Mouse (Mus musculus) midbrain, embryonic 12.5 days (tissue): Measurements from ENCODE around the gene Ptprg. TPM values are rescaled to one million over a fixed set of nuclear protein-coding genes. Genes with fewer than 3 reads are reported as not detected.
"Not testable (repeated sequence)": the region's sequence is repeated elsewhere in the genome, so short reads cannot be mapped to it uniquely, and the experiment has no call there.

Experiments
- ATAC-seq: fragments of 200-750 bp; cut with Nextera tagmentation; 2 replicates; pipeline ENCODE4 v1.8.0; 2017; ENCODE audit warnings: low read depth, moderate TSS enrichment, moderate library complexity; ENCODE audit not compliant: low FRiP score
- H3K27ac ChIP-seq: fragments of 300-500 bp; sonication (generic); replicated peaks from 2 replicates; pipeline ENCODE4 v1.5.1; 2016; ENCODE audit warnings: mild to moderate bottlenecking
- H3K27me3 ChIP-seq: fragments of 300-500 bp; sonication (generic); 2 replicates; pipeline ENCODE4 v1.6.1; 2016; ENCODE audit warnings: mild to moderate bottlenecking
- H3K36me3 ChIP-seq: fragments of 300-500 bp; sonication (generic); 2 replicates; pipeline ENCODE4 v1.6.1; 2016
- H3K4me1 ChIP-seq: fragments of 300-500 bp; sonication (generic); 2 replicates; pipeline ENCODE4 v1.6.1; 2016
- H3K4me2 ChIP-seq: fragments of 300-500 bp; sonication (generic); replicated peaks from 2 replicates; pipeline ENCODE4 v1.6.1; 2016; ENCODE audit warnings: mild to moderate bottlenecking, moderate library complexity
- H3K4me3 ChIP-seq: fragments of 300-500 bp; sonication (generic); 2 replicates; pipeline ENCODE4 v1.5.1; 2016; ENCODE audit warnings: mild to moderate bottlenecking
- H3K9ac ChIP-seq: fragments of 300-500 bp; sonication (generic); replicated peaks from 2 replicates; pipeline ENCODE4 v1.6.1; 2016; ENCODE audit warnings: mild to moderate bottlenecking, moderate library complexity
- H3K9me3 ChIP-seq: fragments of 300-500 bp; sonication (generic); 2 replicates; pipeline ENCODE4 v1.6.1; 2016; ENCODE audit warnings: mild to moderate bottlenecking
- WGBS: fragments of 180-500 bp; shearing (Covaris S2); methylation state at CpG from one replicate; pipeline ENCODE4 v1.1.7; 2016; 5-methylcytosine and 5-hydroxymethylcytosine counted together
- polyA plus RNA-seq: library from polyadenylated mRNA; unstranded; fragments of >200 nt; fragmentation: Nextera tagmentation; extraction: Ambion mirVana; gene quantifications from 2 replicates; pipeline ENCODE4 v1.2.1, GENCODE M21; 2016

Ptprg gene
- polyA plus RNA-seq, 1 experiment from 2014 or later = 47.4 TPM

DNA sequence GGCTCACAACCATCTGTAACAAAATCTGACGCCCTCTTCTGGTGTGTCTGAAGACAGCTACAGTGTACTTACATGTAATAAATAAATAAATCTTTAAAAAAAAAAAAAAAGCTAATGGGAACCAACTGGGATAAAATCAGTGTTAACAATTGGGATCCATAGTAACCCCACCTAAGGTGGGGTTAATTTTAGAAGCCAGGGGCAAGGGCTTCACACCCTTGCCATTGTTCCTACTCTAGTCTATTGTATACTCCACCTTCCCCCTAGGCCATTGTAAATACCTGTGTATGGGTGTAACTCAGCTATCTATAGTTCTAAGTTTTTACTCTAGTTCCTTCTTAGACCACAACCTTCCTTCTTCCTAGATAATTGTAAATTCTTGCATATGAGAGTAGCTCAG lies 411.0 kb downstream of the Ptprg start:
- ATAC-seq = not testable (repeated sequence)

DNA sequence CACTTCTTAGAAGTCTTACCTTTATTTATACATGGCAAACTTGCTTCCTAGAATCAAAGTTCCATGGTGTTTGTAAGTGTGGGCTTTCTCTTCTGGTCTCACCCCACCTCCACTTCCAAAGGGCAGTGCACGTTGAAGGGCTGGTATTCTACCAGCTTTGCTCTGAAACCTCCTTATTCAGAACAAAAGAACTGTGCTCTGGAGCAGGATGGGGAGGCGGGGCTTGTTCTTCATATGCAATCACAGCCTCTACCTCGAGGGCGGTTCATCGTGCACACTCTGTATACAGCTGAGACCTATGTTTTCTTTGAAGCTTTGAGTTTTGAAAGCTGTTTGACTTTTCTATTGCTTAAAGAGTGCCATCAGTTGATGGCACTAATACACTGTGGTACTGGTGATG lies 412.5 kb downstream of the Ptprg start:
- H3K4me1 ChIP-seq = 0 out of 2 replicates have a peak, but pooled peaks cover 2% of the 10 kb centered on the region
- 47% methylated on average over 5 of the region's 5 CpGs for WGBS
- no peaks in the 10 kb centered on the region for H3K9me3 ChIP-seq
- no peaks in the 10 kb centered on the region for H3K27me3 ChIP-seq
- no peak overlapping the region for H3K4me2 ChIP-seq
- no peak for ATAC-seq
- H3K27ac ChIP-seq = no peak overlapping the region
- H3K9ac ChIP-seq = no peak overlapping the region
- H3K4me3 ChIP-seq = no peak overlapping the region
- H3K36me3 ChIP-seq = no peaks in the 10 kb centered on the region

More for the DNA sequence above, 411.0 kb downstream of the Ptprg start:
- not testable (repeated sequence) for H3K27ac ChIP-seq, H3K9ac ChIP-seq, H3K9me3 ChIP-seq, H3K4me2 ChIP-seq, H3K4me3 ChIP-seq, H3K27me3 ChIP-seq, H3K4me1 ChIP-seq, H3K36me3 ChIP-seq
- 75% methylated on average over 1 of the region's 1 CpGs for WGBS

DNA sequence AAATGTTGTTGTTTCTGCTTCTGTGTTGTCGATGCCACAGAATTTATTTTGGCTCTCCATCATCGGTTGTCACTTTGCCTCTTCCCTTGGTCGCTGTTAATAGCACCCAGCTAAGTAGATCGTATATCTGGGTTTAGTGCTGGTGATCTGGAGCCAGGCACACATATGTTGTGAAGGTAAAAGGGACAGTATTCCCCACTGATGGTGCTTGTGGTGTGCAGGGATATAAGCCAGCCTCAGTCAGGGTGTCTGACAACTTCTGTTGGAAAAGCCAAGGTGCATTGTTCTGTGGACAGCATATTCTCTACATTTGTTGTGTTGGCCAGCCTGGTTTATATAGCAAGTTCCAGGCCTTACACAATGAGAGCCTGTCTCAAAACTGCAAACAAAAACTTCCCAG lies 428.4 kb downstream of the Ptprg start:
- H3K36me3 ChIP-seq = no peaks in the 10 kb centered on the region
- no peaks in the 10 kb centered on the region for H3K9me3 ChIP-seq
- no peak overlapping the region for H3K4me3 ChIP-seq
- H3K27me3 ChIP-seq = no peaks in the 10 kb centered on the region
- peaks cover 5% of the 10 kb centered on the region for H3K4me1 ChIP-seq
- ATAC-seq = no peak
- 86% methylated on average over 4 of the region's 4 CpGs for WGBS
- H3K4me2 ChIP-seq = no peak overlapping the region
- no peak overlapping the region for H3K27ac ChIP-seq
- no peak overlapping the region for H3K9ac ChIP-seq

DNA sequence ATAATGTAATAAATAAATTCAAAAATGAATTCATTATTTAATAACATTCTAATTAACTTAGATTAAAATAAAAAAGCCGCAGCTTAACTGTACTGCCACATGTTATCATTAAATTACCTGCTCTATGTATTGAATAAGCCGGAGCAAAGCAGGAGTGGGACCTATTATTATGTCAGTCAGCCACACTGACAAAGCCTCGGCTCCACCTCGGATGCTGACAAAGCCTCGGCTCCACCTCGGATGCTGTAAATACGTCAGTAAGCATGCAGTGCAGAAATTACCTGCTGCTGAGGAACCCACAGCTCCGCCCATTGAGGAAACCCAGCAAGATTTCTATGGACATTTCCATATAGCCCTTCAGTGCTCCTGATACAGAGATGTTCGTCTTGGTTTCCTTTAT lies 429.7 kb downstream of the Ptprg start:
- no peak overlapping the region for H3K9ac ChIP-seq
- no peak overlapping the region for H3K27ac ChIP-seq
- H3K36me3 ChIP-seq = no peaks in the 10 kb centered on the region
- H3K27me3 ChIP-seq = no peaks in the 10 kb centered on the region
- peaks cover 5% of the 10 kb centered on the region; the same call in 1 of the 2 replicates for H3K4me1 ChIP-seq
- 72% methylated on average over 9 of the region's 9 CpGs for WGBS
- H3K9me3 ChIP-seq = no peaks in the 10 kb centered on the region
- no peak overlapping the region for H3K4me2 ChIP-seq
- no peak overlapping the region for H3K4me3 ChIP-seq
- ATAC-seq = no peak

DNA sequence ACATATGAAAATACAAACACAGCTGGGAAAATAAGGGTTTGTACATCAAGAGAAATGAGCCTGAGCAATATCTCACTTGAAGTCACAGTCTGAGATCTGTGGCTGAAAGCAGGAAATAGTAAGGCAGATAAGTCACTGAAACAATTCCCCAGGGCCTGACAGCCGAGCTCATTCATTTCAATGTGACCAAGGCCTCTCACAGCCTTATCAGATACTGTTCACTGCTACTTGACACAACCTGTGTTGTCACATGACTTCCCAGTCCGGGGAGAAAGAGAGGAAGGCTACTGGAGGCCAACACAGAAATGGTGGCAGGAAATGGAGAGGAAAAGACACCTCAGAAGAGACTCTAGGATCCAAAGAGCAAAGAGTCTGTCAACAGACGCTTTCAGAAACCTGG lies 430.8 kb downstream of the Ptprg start:
- Histone ChIP-seq H3K27me3 (no peaks in the 10 kb centered on the region), H3K9me3 (no peaks in the 10 kb centered on the region), H3K36me3 (no peaks in the 10 kb centered on the region), H3K4me1 (peaks cover 5% of the 10 kb centered on the region; the same call in 1 of the 2 replicates), H3K4me2 (no peak overlapping the region), H3K4me3 (no peak overlapping the region), H3K9ac (no peak overlapping the region), H3K27ac (no peak overlapping the region)
- no peak for ATAC-seq
- WGBS = 82% methylated on average over 3 of the region's 3 CpGs

DNA sequence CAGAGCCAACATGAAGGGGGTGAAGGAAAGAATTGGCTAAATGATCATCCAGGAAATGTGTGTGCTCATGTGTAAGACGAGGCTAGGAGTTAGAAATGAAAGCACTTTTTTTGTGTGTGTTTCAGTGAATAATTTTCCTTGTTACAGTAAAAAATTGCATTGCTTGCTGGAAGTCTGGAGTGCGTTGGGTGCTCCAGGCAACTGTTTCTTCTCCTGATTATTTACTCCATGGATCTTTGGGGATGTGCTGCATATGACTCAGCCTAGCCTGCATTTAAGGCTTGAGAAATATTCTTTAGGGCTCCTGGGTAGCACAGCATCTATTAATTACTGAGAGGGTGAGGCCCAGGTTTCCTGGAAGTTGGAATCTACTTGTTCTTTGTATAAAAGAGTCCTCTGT lies 435.6 kb downstream of the Ptprg start:
- Histone ChIP-seq H3K9me3 (no peaks in the 10 kb centered on the region), H3K9ac (no peak overlapping the region), H3K4me2 (no peak overlapping the region), H3K27me3 (no peaks in the 10 kb centered on the region), H3K4me3 (no peak overlapping the region), H3K4me1 (no peaks in the 10 kb centered on the region), H3K27ac (no peak overlapping the region), H3K36me3 (no peaks in the 10 kb centered on the region)
- WGBS = 76% methylated on average over 2 of the region's 2 CpGs
- ATAC-seq = no peak

DNA sequence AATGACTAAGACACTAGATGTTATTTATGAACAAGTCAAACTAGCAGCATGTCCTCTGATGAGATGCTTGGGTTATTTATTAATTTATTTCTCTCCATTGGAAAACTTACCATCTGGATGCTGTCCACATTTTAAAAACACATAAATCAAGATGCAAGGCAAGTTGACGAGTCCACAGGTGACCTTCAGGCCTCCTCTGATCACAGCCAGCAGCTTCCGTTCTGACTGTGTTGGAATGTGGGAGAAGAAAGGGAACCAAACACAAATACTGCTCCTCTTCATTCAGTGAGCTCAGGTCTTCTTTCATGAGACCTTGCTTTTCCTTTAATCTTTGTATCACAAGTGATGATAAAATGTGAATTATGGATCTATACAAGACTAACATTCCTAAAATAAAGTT lies 437.8 kb downstream of the Ptprg start:
- no peaks in the 10 kb centered on the region for H3K9me3 ChIP-seq
- WGBS = 89% methylated on average over 2 of the region's 2 CpGs
- H3K9ac ChIP-seq = no peak overlapping the region
- no peak for ATAC-seq
- no peak overlapping the region for H3K4me3 ChIP-seq
- H3K36me3 ChIP-seq = no peaks in the 10 kb centered on the region
- no peak overlapping the region for H3K4me2 ChIP-seq
- H3K27ac ChIP-seq = no peak overlapping the region
- H3K4me1 ChIP-seq = no peaks in the 10 kb centered on the region
- no peaks in the 10 kb centered on the region for H3K27me3 ChIP-seq

DNA sequence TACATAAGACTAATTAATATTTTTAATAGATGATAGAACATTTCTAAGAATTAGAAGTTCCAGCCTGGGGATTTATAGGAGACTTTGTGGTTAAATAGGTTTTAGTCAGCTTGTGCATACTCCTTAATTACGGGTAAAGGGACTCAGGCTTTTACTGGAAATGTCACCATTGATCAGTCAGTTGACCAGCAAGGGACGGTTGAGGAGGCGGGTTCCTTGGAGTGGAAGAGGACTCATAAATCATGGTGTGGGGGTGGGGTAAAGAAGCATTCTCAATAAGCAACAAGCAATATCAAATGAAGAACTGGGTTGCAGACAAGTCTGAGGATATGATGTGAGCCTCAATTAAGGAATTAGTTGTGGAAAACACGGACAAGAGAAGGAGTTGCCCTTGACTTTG lies 438.8 kb downstream of the Ptprg start:
- Histone ChIP-seq H3K36me3 (no peaks in the 10 kb centered on the region), H3K27ac (no peak overlapping the region), H3K9ac (no peak overlapping the region), H3K4me2 (no peak overlapping the region), H3K27me3 (no peaks in the 10 kb centered on the region), H3K4me1 (no peaks in the 10 kb centered on the region), H3K9me3 (no peaks in the 10 kb centered on the region), H3K4me3 (no peak overlapping the region)
- no peak for ATAC-seq
- 93% methylated on average over 4 of the region's 4 CpGs for WGBS

DNA sequence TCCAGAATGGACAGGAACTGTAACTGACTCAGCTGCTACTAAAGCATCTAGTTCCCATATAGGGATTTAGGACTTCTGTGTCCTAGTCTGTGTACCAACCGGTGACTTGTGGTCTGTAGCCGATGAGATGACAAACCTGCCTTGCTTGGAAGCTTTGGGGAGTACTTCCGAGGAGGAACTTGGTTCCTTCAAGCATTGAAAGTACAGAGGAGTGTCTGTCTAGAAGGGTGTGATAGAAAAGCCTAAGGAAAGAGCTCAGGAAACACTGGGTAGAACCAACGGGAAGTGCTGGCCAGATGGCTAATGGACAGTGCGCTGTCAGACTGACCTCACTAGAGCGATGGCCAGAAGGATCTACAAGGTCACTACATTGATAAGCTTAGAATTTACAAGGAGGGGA lies 439.2 kb downstream of the Ptprg start:
- H3K4me1 ChIP-seq = no peaks in the 10 kb centered on the region
- no peak for ATAC-seq
- H3K9ac ChIP-seq = no peak overlapping the region
- no peak overlapping the region for H3K4me2 ChIP-seq
- H3K27ac ChIP-seq = no peak overlapping the region
- H3K36me3 ChIP-seq = no peaks in the 10 kb centered on the region
- H3K27me3 ChIP-seq = no peaks in the 10 kb centered on the region
- no peak overlapping the region for H3K4me3 ChIP-seq
- 90% methylated on average over 6 of the region's 6 CpGs for WGBS
- no peaks in the 10 kb centered on the region for H3K9me3 ChIP-seq

DNA sequence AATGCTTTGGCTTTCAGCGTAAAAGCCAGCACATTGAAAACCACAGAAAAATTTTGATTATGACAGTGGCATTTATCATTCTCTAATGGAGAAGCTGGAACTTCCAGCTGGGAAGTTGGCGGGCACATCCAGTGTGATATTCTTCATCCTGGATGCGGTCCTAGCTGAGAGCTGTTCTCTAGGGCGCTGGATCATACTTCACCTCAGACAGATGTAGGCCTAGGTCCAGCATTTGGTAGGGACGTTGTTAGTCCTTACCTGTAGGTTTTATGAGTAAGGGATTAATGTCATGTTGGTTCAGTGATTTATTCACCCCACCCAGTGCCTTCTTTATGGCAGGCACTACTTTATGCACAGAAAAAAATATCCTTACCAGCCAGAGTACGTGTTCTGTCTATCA lies 444.2 kb downstream of the Ptprg start:
- Histone ChIP-seq H3K36me3 (no peaks in the 10 kb centered on the region), H3K4me3 (no peak overlapping the region), H3K4me1 (no peaks in the 10 kb centered on the region), H3K9ac (no peak overlapping the region), H3K9me3 (no peaks in the 10 kb centered on the region), H3K4me2 (no peak overlapping the region), H3K27me3 (no peaks in the 10 kb centered on the region), H3K27ac (no peak overlapping the region)
- 90% methylated on average over 6 of the region's 6 CpGs for WGBS
- no peak for ATAC-seq

DNA sequence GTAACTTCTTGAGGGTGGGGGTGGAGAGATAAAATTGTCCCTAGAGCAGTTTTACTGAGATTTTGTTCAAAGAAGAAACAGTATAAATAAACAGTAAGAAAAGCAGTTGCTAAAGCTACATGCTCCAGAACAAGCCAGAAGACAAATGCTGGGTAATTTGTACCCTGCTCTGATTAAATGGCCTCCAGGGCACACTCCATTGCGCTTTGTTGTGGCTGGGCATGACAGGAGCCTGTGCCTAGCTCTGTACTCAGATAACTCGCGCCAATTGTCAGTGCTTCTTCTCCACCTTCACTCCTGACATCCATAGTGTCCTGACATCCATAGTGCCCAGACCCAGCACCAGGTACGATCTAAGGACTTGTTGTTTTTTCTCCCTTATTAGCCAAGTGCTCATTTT lies 445.1 kb downstream of the Ptprg start:
- no peaks in the 10 kb centered on the region for H3K9me3 ChIP-seq
- WGBS = 93% methylated on average over 4 of the region's 4 CpGs
- H3K4me2 ChIP-seq = no peak overlapping the region
- no peaks in the 10 kb centered on the region for H3K27me3 ChIP-seq
- H3K4me3 ChIP-seq = no peak overlapping the region
- no peak overlapping the region for H3K9ac ChIP-seq
- no peaks in the 10 kb centered on the region for H3K36me3 ChIP-seq
- no peaks in the 10 kb centered on the region for H3K4me1 ChIP-seq
- ATAC-seq = no peak
- H3K27ac ChIP-seq = no peak overlapping the region

DNA sequence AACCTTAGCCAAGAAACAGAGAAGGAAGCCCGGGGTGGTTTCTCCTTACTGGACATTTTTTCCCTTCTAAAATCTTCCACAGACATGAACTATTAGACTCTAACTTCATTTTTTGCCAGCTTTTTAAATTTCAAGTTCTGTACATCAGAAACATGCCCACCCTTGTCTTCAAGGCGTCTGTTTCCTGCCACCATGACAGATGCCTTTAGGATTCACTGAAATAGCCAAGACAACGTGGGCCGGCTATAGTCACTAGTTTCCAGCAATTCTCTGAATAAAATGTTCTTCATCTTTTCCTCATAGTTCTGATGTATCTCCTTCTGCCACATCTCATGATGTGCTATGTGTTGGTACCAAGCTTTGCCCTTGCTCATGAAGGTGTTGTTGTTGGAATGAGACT lies 450.7 kb downstream of the Ptprg start:
- no peak overlapping the region for H3K4me3 ChIP-seq
- no peak for ATAC-seq
- 94% methylated on average over 4 of the region's 4 CpGs for WGBS
- H3K9ac ChIP-seq = no peak overlapping the region
- no peaks in the 10 kb centered on the region for H3K9me3 ChIP-seq
- H3K27ac ChIP-seq = no peak overlapping the region
- H3K4me1 ChIP-seq = no peaks in the 10 kb centered on the region
- no peak overlapping the region for H3K4me2 ChIP-seq
- H3K36me3 ChIP-seq = no peaks in the 10 kb centered on the region
- no peaks in the 10 kb centered on the region for H3K27me3 ChIP-seq

DNA sequence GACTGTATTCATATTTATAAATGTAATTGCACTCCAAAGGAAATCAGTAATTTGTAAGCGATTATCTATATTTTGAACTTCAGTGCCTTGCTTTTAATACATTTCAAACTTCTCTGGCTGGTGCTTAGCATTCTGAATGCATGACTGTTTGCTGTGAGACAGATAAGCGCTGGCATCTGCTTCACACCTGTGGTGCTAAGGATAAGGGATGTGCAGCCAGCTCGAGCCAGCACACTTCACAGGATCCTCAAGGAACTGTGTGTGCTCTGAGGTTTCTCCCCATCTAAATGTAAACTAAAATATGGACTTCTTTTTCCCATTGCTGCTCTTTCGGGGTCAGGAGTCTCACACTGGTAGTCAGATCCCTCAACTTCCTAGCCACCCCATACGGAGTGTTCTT lies 458.4 kb downstream of the Ptprg start:
- Histone ChIP-seq H3K9me3 (no peaks in the 10 kb centered on the region), H3K36me3 (no peaks in the 10 kb centered on the region), H3K27me3 (no peaks in the 10 kb centered on the region), H3K4me2 (no peak overlapping the region), H3K9ac (no peak overlapping the region), H3K27ac (no peak overlapping the region), H3K4me3 (no peak overlapping the region), H3K4me1 (no peaks in the 10 kb centered on the region)
- no peak for ATAC-seq
- WGBS = 85% methylated on average over 5 of the region's 5 CpGs
